Mouse (Mus musculus): ENCODE data around the gene Wipi2.

- no peak for TF ChIP-seq POLR2A (IDR thresholded peaks at IDR 0.05; ENCODE audit: borderline replicate concordance, insufficient read depth, low read length)
- no peak for TF ChIP-seq CTCF (IDR thresholded peaks at IDR 0.05; ENCODE audit: borderline replicate concordance, insufficient read depth, low read depth, low read length)
These were observed 2.7 kb downstream of the Wipi2 start for GRCm38 (mm10) chr5:142630224-142630623.

All from cerebellum, adult 2 months (tissue).